Mouse (Mus musculus): ENCODE measurements around the gene Gm45208. TPM values are rescaled to one million over a fixed set of nuclear protein-coding genes. Genes with fewer than 3 reads are reported as not detected.
"Not testable (repeated sequence)": the region's sequence is repeated elsewhere in the genome, so short reads cannot be mapped to it uniquely, and the experiment has no call there.

The Gm45208 gene
- total RNA-seq, 2 experiments from 2014 or later, result not detected

DNA sequence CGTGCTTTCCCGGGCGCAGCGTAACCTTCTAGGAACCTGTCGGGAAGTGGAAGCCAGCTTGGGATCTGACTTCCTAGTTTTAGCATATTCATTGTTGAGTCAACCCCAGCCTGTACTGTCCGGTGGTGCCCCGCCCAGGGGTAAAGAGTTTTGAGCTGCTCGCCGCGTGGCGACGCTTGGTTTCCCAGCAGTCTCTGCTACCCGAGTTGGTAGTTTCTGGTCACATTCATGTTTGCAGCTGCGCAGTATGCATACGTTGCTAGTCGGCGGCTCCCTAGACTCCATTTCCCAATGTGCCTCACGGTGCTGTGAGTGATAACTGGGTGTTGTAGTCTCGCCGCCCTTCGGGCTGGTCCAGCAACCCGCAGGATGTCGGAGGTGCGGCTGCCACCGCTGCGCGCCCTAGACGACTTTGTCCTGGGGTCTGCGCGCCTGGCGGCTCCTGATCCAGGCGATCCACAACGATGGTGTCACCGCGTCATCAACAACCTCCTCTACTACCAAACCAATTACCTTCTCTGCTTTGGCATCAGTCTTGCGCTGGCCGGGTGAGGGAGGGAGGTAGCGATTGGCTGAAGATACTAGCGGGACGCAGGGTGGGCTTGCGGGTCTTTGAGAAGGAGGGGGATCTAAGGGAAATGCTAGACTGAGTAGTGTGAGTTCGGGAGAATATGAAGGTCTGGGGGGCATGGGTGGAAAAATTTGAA lies 6.3 kb downstream of the Gm45208 start, which contains the start of gene Praf2:
Praf2 (plus strand) TSS at position 225 of the 707 bp plus-strand sequence.
- peak; percentile 75 for DNase-seq

- no peak for DNase-seq
These were observed 6.8 kb downstream of the Gm45208 start for GRCm38 (mm10) chrX:7728922-7729265.

DNA sequence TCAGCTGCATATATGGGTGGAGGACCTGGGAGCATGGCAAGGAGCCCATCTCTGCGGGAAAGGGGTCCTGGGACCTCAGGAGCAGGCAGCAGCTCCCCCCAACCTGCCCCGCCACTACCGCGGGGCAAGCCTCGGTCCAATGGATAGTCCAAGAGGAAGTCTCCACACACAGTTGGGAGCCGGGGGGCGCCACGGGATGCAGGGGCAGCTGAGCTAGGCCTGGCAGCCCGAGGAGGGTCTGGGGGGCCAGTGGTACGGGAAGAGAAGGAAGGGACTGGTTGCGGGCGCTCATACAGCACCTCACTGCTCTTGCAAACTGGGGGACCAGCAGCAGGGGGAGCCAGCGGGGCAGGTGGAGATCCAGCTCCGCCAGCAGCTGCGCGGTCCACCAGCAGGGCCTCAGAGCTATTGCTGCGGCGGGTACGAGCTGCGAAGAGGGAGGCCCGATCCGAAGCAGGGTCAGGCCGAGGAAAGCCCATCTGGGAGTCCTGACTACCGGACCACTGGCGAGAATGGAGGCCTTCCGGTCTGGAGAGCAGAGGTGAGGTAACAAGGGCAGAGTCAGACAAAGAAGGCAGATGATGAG lies 11.6 kb downstream of the Gm45208 start:
- DNase-seq, result peak; percentile 82

DNA sequence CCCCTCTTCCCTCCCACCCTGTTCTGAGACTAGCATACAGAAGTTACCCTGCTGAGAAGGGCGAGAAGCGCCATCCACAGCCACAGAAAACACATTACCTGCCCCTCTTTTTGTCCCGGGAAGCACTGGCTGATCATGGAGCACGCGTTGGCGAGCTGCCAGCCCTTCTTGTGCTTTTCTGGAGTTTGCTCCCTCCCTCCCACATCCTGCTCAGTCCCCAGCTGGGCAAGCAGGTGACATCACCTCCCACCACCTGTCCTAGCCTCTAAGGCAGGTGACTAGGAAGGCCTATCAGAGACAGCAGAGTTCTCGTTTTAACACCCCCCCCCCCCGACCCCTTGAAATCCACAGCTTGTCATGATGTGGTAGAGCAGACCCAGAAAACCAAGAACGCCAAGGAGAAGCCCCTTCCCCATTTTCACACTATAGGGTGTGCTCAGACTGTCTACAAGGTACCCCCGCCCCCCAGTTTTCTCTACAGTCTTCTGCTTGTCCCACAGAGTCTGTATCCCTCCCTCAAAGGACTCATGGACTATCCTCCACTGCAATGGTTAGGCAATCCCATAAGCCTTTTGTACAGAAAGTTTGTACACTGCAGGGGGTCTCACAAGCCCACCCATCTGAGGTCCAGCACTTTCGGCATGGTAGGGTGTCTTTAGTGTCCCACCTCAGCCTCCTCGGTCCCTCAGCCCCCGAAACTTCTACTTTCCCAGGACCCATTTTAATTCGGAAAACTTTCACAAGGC lies 17.5 kb downstream of the Gm45208 start:
- DNase-seq, result no peak

DNA sequence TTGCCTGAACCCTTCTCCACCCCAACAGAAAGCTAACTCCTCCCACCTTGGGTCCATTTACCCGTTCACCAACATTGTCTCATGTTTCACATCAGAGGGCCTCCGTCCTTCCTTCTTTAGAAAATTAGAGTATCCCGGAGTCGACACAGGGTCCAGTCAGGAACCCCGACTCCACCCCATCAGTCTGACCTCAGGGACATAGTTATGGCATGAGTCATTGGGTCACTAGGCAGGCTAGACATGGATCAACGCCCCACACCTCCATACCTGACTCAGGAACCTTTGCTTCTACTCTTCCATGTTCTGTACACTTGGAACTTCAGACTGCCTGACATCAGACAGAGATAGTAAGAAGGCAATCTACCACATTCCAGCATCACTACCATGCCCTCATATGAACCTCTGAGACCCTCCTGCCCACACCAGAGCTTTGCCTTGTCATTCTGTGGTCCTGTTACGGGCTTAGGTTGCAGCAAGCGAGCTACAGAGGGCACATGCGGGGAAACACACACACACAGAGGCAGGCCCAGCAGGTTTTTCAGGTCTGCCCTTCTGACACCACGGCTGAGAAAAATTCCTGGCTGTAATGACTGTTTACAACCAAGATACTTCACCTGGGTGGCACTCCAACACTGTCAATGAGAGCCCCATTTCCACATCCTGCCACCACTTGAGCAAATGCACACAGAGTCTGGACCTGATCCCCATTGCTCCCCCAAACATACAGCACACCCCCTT lies 18.2 kb downstream of the Gm45208 start:
- DNase-seq, result no peak

GRCm38 (mm10) chrX:7741103-7741502 lies 19.1 kb downstream of the Gm45208 start:
- no peak for DNase-seq

DNA sequence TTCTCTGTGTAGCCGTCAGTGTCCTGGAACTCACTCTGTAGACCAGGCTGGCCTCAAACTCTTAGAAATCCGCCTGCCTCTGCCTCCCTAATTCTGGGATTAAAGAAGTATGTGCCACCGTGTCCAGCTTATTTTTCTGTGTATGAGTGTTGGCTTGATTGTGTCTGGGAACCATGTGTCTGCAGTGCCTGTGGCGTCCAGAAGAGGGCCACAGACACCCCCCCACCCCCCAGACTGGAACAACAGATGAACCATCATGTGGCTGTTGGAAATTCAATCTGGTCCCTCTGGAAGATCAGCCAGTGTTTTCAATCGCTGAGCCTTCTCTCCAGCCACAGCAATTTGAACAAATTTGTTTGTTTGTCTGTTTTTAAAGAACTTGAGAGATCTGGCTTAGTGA lies 21.4 kb downstream of the Gm45208 start:
- DNase-seq, result no peak

- no peak for DNase-seq
These were observed 22.9 kb downstream of the Gm45208 start for GRCm38 (mm10) chrX:7744940-7745339.

GRCm38 (mm10) chrX:7745429-7745828 lies 23.4 kb downstream of the Gm45208 start:
- no peak for DNase-seq

DNA sequence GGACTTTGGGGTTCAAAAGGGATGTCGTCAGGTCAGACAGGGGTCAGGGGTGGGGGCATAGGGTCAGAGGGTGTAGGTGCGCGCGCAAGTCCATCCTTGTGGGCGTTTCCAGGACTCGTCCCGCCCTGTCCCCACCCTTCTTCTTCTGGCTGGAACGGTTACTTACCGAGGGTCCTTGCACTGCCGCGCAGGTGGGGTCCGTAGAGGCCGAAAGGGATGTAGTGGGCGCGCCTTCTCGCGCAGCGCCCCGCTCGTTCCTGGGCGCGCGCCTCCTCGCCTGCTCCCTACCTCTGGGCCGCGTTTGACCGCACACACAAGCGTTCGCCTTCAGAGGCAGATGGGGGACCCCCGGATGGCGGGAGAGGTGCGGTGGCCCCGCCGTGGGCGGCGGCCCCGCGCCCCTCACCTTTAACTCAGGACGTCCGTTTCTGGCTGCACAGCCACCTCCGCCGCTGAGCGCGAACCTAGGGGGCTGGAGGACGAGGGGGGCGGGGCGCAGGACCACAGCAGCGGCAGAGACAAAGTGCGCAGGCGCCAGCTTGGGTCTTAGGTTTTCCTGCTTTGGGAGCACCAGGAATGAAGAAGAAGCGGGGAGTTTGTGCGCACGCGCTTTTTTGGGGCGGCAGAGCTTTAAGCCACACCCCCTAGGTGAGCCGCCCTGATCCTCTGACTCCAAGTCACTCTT lies 28.5 kb downstream of the Gm45208 start, which contains the start of gene Ccdc120:
Ccdc120 (minus strand) TSS at position 474 of the 685 bp plus-strand sequence.
- peak; percentile 67 for DNase-seq

- not testable (repeated sequence) for DNase-seq
These were observed 31.6 kb downstream of the Gm45208 start for GRCm38 (mm10) chrX:7753627-7754026.

GRCm38 (mm10) chrX:7762137-7762920 lies 40.3 kb downstream of the Gm45208 start, which contains the start of gene Tfe3:
Gene Tfe3 (plus strand): TSS chrX:7762560.
- DNase-seq, result peak; percentile 92

DNA sequence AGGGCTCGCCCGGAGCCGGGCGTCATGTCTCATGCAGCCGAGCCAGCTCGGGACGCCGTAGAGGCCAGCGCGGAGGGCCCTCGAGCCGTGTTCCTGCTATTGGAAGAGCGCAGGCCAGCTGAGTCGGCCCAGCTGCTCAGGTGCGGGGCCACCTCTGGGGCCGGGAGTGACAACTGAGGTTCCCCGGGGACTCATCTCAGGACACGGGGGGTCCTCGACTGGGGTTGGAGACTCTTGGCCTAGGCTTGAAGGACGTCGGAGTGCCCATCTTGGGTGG lies 40.8 kb downstream of the Gm45208 start:
- no peak for DNase-seq

DNA sequence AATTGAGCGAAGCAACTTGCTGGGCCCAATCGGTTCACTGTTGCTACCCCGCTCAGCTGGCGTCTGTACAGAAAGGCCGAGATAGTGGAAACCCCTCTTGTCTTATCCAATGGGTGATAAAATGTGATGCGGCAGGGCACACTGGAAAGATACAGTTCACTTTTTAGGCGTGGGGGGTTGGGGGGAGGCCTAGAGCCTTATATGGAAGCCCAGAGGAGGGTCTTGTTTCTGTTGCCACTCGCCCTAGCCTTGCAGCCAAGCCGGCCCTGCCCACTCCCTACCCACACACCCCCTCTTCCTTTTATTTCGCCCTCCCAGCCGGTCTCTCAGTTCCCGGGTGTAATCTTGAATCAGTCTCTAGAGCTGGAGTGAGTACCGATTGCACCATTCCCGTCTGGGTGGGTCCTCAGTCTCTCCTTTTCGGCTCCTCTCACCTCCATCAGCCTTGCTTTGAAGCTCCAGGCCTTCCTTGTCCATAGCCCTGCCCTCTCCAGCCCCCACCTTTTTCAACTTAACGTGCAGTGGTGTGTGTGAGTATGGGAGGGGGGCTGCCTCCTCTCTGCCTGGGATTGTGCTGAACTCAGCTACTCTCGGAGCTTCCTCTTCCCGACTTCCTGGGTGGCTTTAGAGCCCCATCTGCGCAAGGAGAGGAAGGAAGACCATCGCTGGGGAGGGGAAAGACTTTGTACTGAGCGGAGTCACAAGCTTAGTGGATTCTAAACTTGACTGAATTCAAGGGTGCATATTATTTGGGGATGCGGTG lies 41.8 kb downstream of the Gm45208 start:
- peak; percentile 27 for DNase-seq

- DNase-seq, result no peak
These were observed 42.7 kb downstream of the Gm45208 start for GRCm38 (mm10) chrX:7764657-7765280.

DNA sequence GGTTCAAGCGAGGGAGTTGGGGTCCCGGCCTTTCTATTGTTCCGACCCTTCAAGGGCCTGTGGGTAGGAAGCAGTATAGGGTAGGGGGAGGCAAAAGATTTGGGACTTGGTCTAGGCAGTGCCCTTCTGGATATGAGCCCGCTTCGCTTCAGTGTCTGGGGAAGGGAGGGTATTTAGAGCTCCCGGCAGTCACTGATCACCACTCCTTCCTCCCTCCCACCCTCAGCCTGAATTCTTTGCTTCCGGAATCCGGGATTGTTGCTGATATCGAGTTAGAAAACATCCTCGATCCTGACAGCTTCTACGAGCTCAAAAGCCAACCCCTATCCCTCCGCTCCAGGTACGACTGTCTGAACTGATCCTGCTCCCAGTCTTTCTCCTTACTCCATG lies 43.2 kb downstream of the Gm45208 start:
- DNase-seq, result no peak

DNA sequence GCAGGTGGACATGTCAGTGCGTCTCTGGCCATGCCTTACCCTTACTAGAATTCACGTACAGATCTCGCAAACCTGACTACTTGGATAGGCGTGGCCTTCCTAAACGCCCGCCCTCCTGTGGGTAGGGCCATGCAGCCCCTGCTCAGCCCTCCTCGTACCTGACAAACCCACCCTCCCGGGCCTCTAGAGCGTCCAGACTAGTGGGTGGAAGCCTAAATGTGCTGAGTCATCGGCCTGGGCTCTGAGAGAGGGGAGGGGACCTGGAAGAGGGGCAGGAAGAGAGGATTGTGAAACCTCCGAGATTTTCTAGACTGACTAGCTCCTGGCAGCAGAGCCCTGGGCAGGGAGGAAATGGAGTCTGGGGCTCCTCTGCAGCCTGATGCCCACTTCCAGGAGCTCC lies 43.7 kb downstream of the Gm45208 start:
- DNase-seq, result peak; percentile 32

- no peak for DNase-seq
These were observed 47.4 kb downstream of the Gm45208 start for GRCm38 (mm10) chrX:7769302-7770017.

DNA sequence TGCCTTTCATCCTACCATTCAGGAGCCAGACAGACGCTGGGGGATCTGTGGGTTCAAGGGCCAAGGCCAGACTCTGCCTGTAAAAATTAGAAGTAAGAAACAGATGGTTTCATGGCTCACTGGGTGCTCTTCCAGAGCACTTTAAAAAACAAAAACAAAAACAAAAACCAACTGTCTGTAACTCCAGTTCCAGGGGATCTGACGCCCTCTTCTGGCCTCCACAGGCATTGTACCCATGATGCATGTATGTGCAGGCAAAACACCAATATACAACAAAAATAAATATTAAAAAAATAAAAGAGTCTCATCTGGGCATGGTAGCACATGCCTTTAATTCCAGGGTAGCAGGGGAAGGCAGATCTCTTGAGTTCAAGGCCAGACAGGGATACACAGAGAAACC lies 50.7 kb downstream of the Gm45208 start:
- no peak for DNase-seq

Data from heart, postnatal 4 days (tissue).